Mouse (Mus musculus): ENCODE data around the gene Sppl2b. TPM values are rescaled to one million over a fixed set of nuclear protein-coding genes. Genes with fewer than 3 reads are reported as not detected.

Sppl2b gene
- polyA plus RNA-seq, 1 experiment from 2014 or later = 27.6 TPM

DNA sequence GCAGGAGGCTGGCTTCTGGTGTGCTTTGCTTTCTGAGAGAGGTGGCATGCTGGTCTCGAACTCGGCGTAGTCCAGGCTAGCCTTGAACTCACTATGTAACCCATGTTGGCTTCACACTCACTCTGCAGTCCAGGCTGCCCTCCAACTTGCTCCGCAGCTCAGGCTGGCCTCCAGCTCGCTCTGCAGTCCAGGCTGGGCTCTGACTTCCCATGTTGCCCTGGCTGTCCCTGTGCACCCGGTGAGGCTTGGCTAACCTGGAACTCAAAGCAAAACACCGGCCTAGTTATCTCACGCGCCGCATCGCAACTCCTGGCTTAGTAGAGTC, 636 bp downstream of the Sppl2b start:
- H3K4me2 ChIP-seq (ENCODE audit: low read depth, low read length) = peak overlapping the region; percentile 98
- ATAC-seq (no peak), DNase-seq (peak; percentile 42)
- H3K27me3 ChIP-seq (ENCODE audit: insufficient read depth, low read length) = no peaks in the 10 kb centered on the region
- TF ChIP-seq EP300 (IDR thresholded peaks at IDR 0.05; ENCODE audit: low read depth) (no peak), CTCF (IDR thresholded peaks at IDR 0.05; ENCODE audit: low read depth) (no peak)
- H3K9me3 ChIP-seq (ENCODE audit: low read length) = no peaks in the 10 kb centered on the region
- H3K4me3 ChIP-seq (ENCODE audit: low read depth, low read length) = peak overlapping the region; percentile 90
- 16% methylated on average over 11 of the region's 11 CpGs for WGBS (ENCODE audit: insufficient replicate concordance)
- peaks cover 35% of the 10 kb centered on the region for H3K4me1 ChIP-seq (ENCODE audit: insufficient read depth)
- H3K27ac ChIP-seq (ENCODE audit: low read depth) = peak overlapping the region; percentile 98
- peak overlapping the region; percentile 86 for H3K9ac ChIP-seq (replicated peaks)
- peaks cover 16% of the 10 kb centered on the region for H3K36me3 ChIP-seq (replicated peaks; ENCODE audit: insufficient read depth, low read length)

DNA sequence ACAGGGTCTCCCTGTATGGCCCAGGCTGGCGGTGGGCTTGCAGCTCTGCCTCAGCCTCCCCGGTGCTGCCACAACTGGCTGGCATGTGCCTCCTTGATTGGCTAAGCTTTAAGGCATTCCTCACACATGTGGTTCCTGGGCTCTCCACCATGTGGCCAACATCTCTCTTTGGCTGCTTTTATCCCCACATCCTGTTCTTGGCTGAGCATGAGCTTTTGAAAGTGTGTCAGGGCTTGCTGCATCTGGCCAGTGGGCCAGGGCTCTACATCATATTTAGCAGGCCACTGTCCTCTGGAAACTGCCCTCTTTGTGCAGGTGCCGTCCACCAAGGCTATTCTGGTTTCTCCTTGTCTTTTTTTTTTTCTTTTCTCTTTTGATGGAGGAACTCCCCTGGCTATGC, 1.2 kb downstream of the Sppl2b start:
- DNase-seq = peak; percentile 42
- WGBS (ENCODE audit: insufficient replicate concordance) = 53% methylated on average over 3 of the region's 3 CpGs
- H3K9ac ChIP-seq (replicated peaks) = peak overlapping the region; percentile 86

DNA sequence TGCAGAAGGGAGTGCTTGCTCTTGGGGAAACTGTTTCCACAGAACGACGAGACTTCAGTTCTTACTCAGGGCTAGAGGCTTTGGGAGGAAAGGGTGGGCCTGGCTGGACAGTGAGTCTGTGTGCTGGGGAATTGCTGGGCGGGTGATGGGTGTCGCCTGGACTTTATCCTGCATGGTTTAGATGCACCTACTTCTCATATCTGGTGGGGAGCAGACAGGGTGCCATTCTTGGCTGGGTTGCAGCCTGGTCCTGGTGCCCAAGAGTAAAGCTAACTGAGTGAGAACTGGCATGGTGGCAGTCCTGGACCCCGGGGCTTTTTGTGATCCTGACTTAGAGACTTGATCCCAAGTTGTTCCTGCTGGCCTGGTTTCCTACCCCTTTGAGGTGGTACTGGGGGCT, 1.8 kb downstream of the Sppl2b start:
- TF ChIP-seq EP300 (IDR thresholded peaks at IDR 0.05; ENCODE audit: low read depth) = peak; percentile 46; the same call in 1 of the 2 replicates
- TF ChIP-seq CTCF (IDR thresholded peaks at IDR 0.05; ENCODE audit: low read depth) = no peak
- H3K36me3 ChIP-seq (replicated peaks; ENCODE audit: insufficient read depth, low read length) = peaks cover 19% of the 10 kb centered on the region
- no peaks in the 10 kb centered on the region for H3K9me3 ChIP-seq (ENCODE audit: low read length)
- peak overlapping the region; percentile 98 for H3K27ac ChIP-seq (ENCODE audit: low read depth)
- H3K27me3 ChIP-seq (ENCODE audit: insufficient read depth, low read length) = no peaks in the 10 kb centered on the region
- 61% methylated on average over 5 of the region's 5 CpGs for WGBS (ENCODE audit: insufficient replicate concordance)
- DNase-seq (peak; percentile 55), ATAC-seq (peak; percentile 2; the same call in 1 of the 2 replicates)
- peak overlapping the region; percentile 90 for H3K4me3 ChIP-seq (ENCODE audit: low read depth, low read length)
- peak overlapping the region; percentile 86 for H3K9ac ChIP-seq (replicated peaks)
- peaks cover 35% of the 10 kb centered on the region for H3K4me1 ChIP-seq (ENCODE audit: insufficient read depth)
- peak overlapping the region; percentile 98 for H3K4me2 ChIP-seq (ENCODE audit: low read depth, low read length)

More for the DNA sequence above, 1.2 kb downstream of the Sppl2b start:
- H3K4me1 ChIP-seq (ENCODE audit: insufficient read depth) = peaks cover 35% of the 10 kb centered on the region
- H3K4me2 ChIP-seq (ENCODE audit: low read depth, low read length) = peak overlapping the region; percentile 98
- no peaks in the 10 kb centered on the region for H3K9me3 ChIP-seq (ENCODE audit: low read length)
- no peaks in the 10 kb centered on the region for H3K27me3 ChIP-seq (ENCODE audit: insufficient read depth, low read length)
- 0 out of 2 replicates have a peak, but pooled peaks have one; percentile 28 for TF ChIP-seq EP300 (IDR thresholded peaks at IDR 0.05; ENCODE audit: low read depth)
- peak; percentile 43 for TF ChIP-seq CTCF (IDR thresholded peaks at IDR 0.05; ENCODE audit: low read depth)
- H3K36me3 ChIP-seq (replicated peaks; ENCODE audit: insufficient read depth, low read length) = peaks cover 19% of the 10 kb centered on the region
- H3K4me3 ChIP-seq (ENCODE audit: low read depth, low read length) = peak overlapping the region; percentile 90
- no peak for ATAC-seq
- peak overlapping the region; percentile 98 for H3K27ac ChIP-seq (ENCODE audit: low read depth)

DNA sequence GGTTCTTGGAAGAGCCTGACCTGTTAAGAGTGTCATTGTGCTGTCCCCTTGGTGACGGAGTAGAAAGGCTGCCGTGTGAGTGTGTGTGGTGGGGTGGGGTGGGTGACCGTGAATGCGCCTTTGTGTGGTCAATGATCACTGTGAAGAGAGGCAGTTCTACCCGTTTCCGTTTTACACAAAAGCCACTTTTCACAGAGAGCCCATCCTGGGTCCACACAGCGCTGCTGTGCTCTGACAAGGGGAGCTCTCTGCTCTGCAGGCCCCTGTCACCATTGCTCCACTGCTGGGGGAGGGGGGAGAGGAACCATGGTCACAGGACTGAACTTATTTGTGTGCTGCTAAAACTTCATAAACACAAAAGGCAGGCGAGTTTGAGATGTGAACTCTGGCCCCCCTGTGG, 2.3 kb downstream of the Sppl2b start:
- no peak for DNase-seq
- Histone ChIP-seq H3K27me3 (ENCODE audit: insufficient read depth, low read length) (no peaks in the 10 kb centered on the region), H3K9me3 (ENCODE audit: low read length) (no peaks in the 10 kb centered on the region), H3K9ac (replicated peaks) (peak overlapping the region; percentile 86), H3K4me3 (ENCODE audit: low read depth, low read length) (peak overlapping the region; percentile 90), H3K27ac (ENCODE audit: low read depth) (peak overlapping the region; percentile 98), H3K4me2 (ENCODE audit: low read depth, low read length) (peak overlapping the region; percentile 98), H3K36me3 (replicated peaks; ENCODE audit: insufficient read depth, low read length) (peaks cover 22% of the 10 kb centered on the region), H3K4me1 (ENCODE audit: insufficient read depth) (peaks cover 35% of the 10 kb centered on the region)
- TF ChIP-seq CTCF (IDR thresholded peaks at IDR 0.05; ENCODE audit: low read depth) (no peak), EP300 (IDR thresholded peaks at IDR 0.05; ENCODE audit: low read depth) (no peak)
- ATAC-seq = no peak
- 59% methylated on average over 8 of the region's 8 CpGs for WGBS (ENCODE audit: insufficient replicate concordance)

DNA sequence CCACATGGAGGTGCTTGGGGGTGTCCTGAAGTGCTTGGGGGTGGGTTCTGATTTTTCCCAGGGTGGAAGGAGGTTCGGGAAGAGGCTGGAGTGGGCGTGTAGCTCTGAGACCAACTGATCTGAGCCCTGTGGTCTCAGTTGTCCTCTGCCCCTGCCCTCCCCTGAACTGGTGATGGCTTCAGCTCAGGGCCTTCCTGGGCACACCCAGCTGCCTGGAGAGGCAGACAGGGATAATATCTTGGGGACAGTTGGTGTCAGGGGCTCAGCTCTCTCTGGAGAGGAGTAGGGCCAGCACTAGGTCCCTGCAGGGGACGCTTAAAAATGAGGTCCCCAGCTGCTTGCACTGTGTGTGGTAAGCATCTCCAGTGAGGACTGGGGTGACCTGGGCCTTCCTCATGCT, 2.8 kb downstream of the Sppl2b start:
- Histone ChIP-seq H3K4me3 (ENCODE audit: low read depth, low read length) (peak overlapping the region; percentile 90), H3K9me3 (ENCODE audit: low read length) (no peaks in the 10 kb centered on the region), H3K4me2 (ENCODE audit: low read depth, low read length) (peak overlapping the region; percentile 98), H3K9ac (replicated peaks) (peak overlapping the region; percentile 86), H3K27me3 (ENCODE audit: insufficient read depth, low read length) (no peaks in the 10 kb centered on the region), H3K36me3 (replicated peaks; ENCODE audit: insufficient read depth, low read length) (peaks cover 25% of the 10 kb centered on the region), H3K27ac (ENCODE audit: low read depth) (peak overlapping the region; percentile 98), H3K4me1 (ENCODE audit: insufficient read depth) (peaks cover 38% of the 10 kb centered on the region)
- peak; percentile 54 for DNase-seq
- ATAC-seq = peak; percentile 62
- WGBS (ENCODE audit: insufficient replicate concordance) = 69% methylated on average over 3 of the region's 3 CpGs
- TF ChIP-seq EP300 (IDR thresholded peaks at IDR 0.05; ENCODE audit: low read depth) (no peak), CTCF (IDR thresholded peaks at IDR 0.05; ENCODE audit: low read depth) (no peak)

DNA sequence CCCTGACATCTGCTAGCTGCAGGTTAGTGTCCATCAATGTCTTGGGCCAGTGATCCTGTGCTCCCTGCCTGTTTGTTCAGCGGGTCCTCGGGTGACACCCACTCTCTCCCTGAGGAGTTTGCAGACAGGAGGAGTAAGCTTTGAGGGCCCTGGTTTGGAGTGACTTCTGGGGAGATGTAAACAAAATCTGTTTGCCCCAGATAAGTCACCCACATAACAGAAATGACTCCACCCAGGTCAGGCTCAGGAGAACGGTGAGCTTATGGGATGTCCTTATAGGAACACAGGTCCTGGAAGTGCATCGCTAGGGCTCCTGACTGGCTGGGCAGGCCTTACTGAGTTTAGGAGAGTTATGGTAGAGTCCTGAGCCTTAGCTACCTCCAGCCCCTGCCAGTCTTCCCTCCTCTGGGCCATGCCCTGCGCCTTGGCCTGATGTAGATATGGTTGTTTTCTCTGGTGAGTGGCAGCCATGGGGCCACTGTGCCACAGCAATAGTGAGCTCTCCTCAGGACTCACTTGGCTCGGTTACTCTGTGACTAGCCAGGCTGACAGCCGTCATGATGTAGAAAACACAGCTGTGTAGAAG, 3.4 kb downstream of the Sppl2b start:
- WGBS (ENCODE audit: insufficient replicate concordance) = 50% methylated on average over 7 of the region's 7 CpGs
- peak; percentile 97 for TF ChIP-seq EP300 (IDR thresholded peaks at IDR 0.05; ENCODE audit: low read depth)
- no peak for TF ChIP-seq CTCF (IDR thresholded peaks at IDR 0.05; ENCODE audit: low read depth)
- Histone ChIP-seq H3K9me3 (ENCODE audit: low read length) (no peaks in the 10 kb centered on the region), H3K27ac (ENCODE audit: low read depth) (peak overlapping the region; percentile 98), H3K9ac (replicated peaks) (peak overlapping the region; percentile 86), H3K36me3 (replicated peaks; ENCODE audit: insufficient read depth, low read length) (peaks cover 28% of the 10 kb centered on the region), H3K4me2 (ENCODE audit: low read depth, low read length) (peak overlapping the region; percentile 98), H3K27me3 (ENCODE audit: insufficient read depth, low read length) (no peaks in the 10 kb centered on the region), H3K4me3 (ENCODE audit: low read depth, low read length) (peak overlapping the region; percentile 90), H3K4me1 (ENCODE audit: insufficient read depth) (peaks cover 38% of the 10 kb centered on the region)
- peak; percentile 72 for DNase-seq
- peak; percentile 83 for ATAC-seq

All from liver, postnatal 0 days (tissue).